Mouse (Mus musculus): ENCODE measurements around the gene Brix1. TPM values are rescaled to one million over a fixed set of nuclear protein-coding genes. Genes with fewer than 3 reads are reported as not detected.

The Brix1 gene
- total RNA-seq, 2 experiments from 2014 or later = 16.3 to 25.7 TPM

- DNase-seq (ENCODE audit: low spot score in 2 of 2) = no peak
Observed at GRCm38 (mm10) chr15:10460986-10461385, 24.8 kb downstream of the Brix1 start.

GRCm38 (mm10) chr15:10447102-10447501, 38.6 kb downstream of the Brix1 start:
- no peak for DNase-seq (ENCODE audit: low spot score in 2 of 2)

- DNase-seq (ENCODE audit: low spot score in 2 of 2) = no peak
Observed at GRCm38 (mm10) chr15:10442275-10442674, 43.5 kb downstream of the Brix1 start.

- DNase-seq (ENCODE audit: low spot score in 2 of 2) = no peak
Observed at GRCm38 (mm10) chr15:10441493-10441892, 44.3 kb downstream of the Brix1 start.

GRCm38 (mm10) chr15:10439963-10440362, 45.8 kb downstream of the Brix1 start:
- DNase-seq (ENCODE audit: low spot score in 2 of 2) = no peak

GRCm38 (mm10) chr15:10436893-10437292, 48.9 kb downstream of the Brix1 start:
- DNase-seq (ENCODE audit: low spot score in 2 of 2) = no peak

- DNase-seq (ENCODE audit: low spot score in 2 of 2) = no peak
Observed at GRCm38 (mm10) chr15:10426545-10427266, 59.0 kb downstream of the Brix1 start.

- DNase-seq (ENCODE audit: low spot score in 2 of 2) = no peak
Observed at GRCm38 (mm10) chr15:10426124-10426523, 59.6 kb downstream of the Brix1 start.

Other genes with a start within 250 kb of the Brix1 start
- not detected for gene Gm21973, start 160.6 kb downstream of the Brix1 start, total RNA-seq (2021)
- gene Agxt2, start 127.4 kb downstream of the Brix1 start, total RNA-seq (2021) = not detected
- 10 to 100 TPM; 17.3 to 17.7 TPM for gene Dnajc21, start 15.4 kb downstream of the Brix1 start, total RNA-seq (2021)
- gene Rad1, start 71 bp upstream of the Brix1 start, total RNA-seq (2021) = 10 to 100 TPM; 12.6 to 13.5 TPM
- gene Ttc23l, start 72.7 kb upstream of the Brix1 start, total RNA-seq (2021) = not detected
- 10 to 100 TPM; 10.8 to 12.5 TPM for gene Rai14, start 228.7 kb upstream of the Brix1 start, total RNA-seq (2021)